Mouse (Mus musculus) CH12.LX (cell line): ENCODE results near the gene Tnip3. TPM values are rescaled to one million over a fixed set of nuclear protein-coding genes. Genes with fewer than 3 reads are reported as not detected.

Experiments used
- DNase-seq: peaks from one replicate; pipeline ENCODE4 v3.0.0-alpha.2; 2013; ENCODE audit errors: extremely low read depth
- H3K27ac ChIP-seq: 2 replicates; pipeline ENCODE4 v1.5.1; 2012; ENCODE audit warnings: low read depth, mild to moderate bottlenecking, control low read depth, moderate library complexity; ENCODE audit not compliant: insufficient read depth
- H3K27me3 ChIP-seq: replicated peaks from 2 replicates; pipeline ENCODE3; 2012; ENCODE audit warnings: inconsistent platforms
- H3K36me3 ChIP-seq, 2 experiments: replicated peaks in 1 of 2; 2 replicates each; pipeline versions ENCODE3 to v1.6.1; 2012; ENCODE audit warnings: inconsistent platforms in 1 of 2, low read length in 1 of 2, mild to moderate bottlenecking in 1 of 2, mixed read lengths in 1 of 2, moderate library complexity in 1 of 2; ENCODE audit not compliant: control insufficient read depth in 1 of 2, insufficient read depth in 1 of 2
- H3K4me1 ChIP-seq, 2 experiments: 2 replicates each; pipeline ENCODE4 v1.6.1; 2012; ENCODE audit warnings: inconsistent platforms in 1 of 2, moderate library complexity in 1 of 2; ENCODE audit not compliant: insufficient read depth in 2 of 2, control insufficient read depth in 1 of 2
- H3K4me2 ChIP-seq: 2 replicates; pipeline ENCODE4 v1.6.1; 2012; ENCODE audit warnings: low read depth, mild to moderate bottlenecking, control low read depth; ENCODE audit not compliant: poor library complexity, insufficient read depth, severe bottlenecking
- H3K4me3 ChIP-seq, 3 experiments: fragments of 150-350 bp in 1 of 3; sonication (generic) in 1 of 3; replicated peaks in 1 of 3; 2 replicates each; pipeline versions ENCODE3 to v1.5.1; 2011 to 2012; ENCODE audit warnings: low read depth in 2 of 3, low read length in 2 of 3, mild to moderate bottlenecking in 2 of 3, moderate library complexity in 2 of 3, control low read depth in 1 of 3, improper control_type of control experiment in 1 of 3, inconsistent platforms in 1 of 3, mixed read lengths in 1 of 3; ENCODE audit not compliant: poor library complexity in 1 of 3
- H3K79me2 ChIP-seq: replicated peaks from 2 replicates; pipeline ENCODE4 v1.6.1; 2012; ENCODE audit warnings: mild to moderate bottlenecking, moderate library complexity; ENCODE audit not compliant: control insufficient read depth, poor library complexity, insufficient read depth, severe bottlenecking; ENCODE audit errors: extremely low read depth
- H3K9ac ChIP-seq: 2 replicates; pipeline ENCODE4 v1.6.1; 2012; ENCODE audit warnings: low read depth, mild to moderate bottlenecking, control low read depth, moderate library complexity; ENCODE audit not compliant: insufficient read depth
- H3K9me3 ChIP-seq: replicated peaks from 2 replicates; pipeline ENCODE3; 2012; ENCODE audit warnings: low read length, inconsistent platforms, mixed read lengths
- BHLHE40 ChIP-seq: IDR thresholded peaks from 2 replicates; pipeline ENCODE4 v1.6.1; 2011; ENCODE audit warnings: mild to moderate bottlenecking, low read depth, low read length, improper control_type of control experiment
- E2F4 ChIP-seq: IDR thresholded peaks from 2 replicates; pipeline ENCODE4 v1.6.1; 2011; ENCODE audit warnings: low read depth, low read length, improper control_type of control experiment; ENCODE audit not compliant: insufficient replicate concordance
- EP300 ChIP-seq: IDR thresholded peaks from 2 replicates; pipeline ENCODE4 v1.6.1; 2011; ENCODE audit warnings: low read length, improper control_type of control experiment
- GABPA ChIP-seq: IDR thresholded peaks from 2 replicates; pipeline ENCODE4 v1.6.1; 2012; ENCODE audit warnings: low read depth, low read length, improper control_type of control experiment, inconsistent platforms; ENCODE audit not compliant: insufficient replicate concordance
- HCFC1 ChIP-seq: IDR thresholded peaks from 2 replicates; pipeline ENCODE4 v1.6.1; 2012; ENCODE audit warnings: low read depth, mild to moderate bottlenecking, inconsistent platforms, low read length, improper control_type of control experiment
- JUN ChIP-seq: IDR thresholded peaks from 2 replicates; pipeline ENCODE4 v1.6.1; 2011; ENCODE audit warnings: low read depth, mild to moderate bottlenecking, low read length, improper control_type of control experiment, moderate library complexity; ENCODE audit not compliant: insufficient read depth
- JUND ChIP-seq: conservative IDR thresholded peaks from 2 replicates; pipeline ENCODE4 v1.6.1; 2011; ENCODE audit warnings: low read depth, low read length, improper control_type of control experiment
- KAT2A ChIP-seq: IDR thresholded peaks from 2 replicates; pipeline ENCODE4 v1.6.1; 2012; ENCODE audit warnings: low read length, improper control_type of control experiment, inconsistent platforms; ENCODE audit not compliant: insufficient replicate concordance
- MAX ChIP-seq: IDR thresholded peaks from 2 replicates; pipeline ENCODE4 v1.6.1; 2011; ENCODE audit warnings: low read length, improper control_type of control experiment
- MAZ ChIP-seq: IDR thresholded peaks from 2 replicates; pipeline ENCODE4 v1.6.1; 2012; ENCODE audit warnings: low read depth, mild to moderate bottlenecking, inconsistent platforms, low read length, improper control_type of control experiment, moderate library complexity
- MXI1 ChIP-seq: IDR thresholded peaks from 2 replicates; pipeline ENCODE4 v1.6.1; 2011; ENCODE audit warnings: mild to moderate bottlenecking, low read depth, low read length, improper control_type of control experiment
- MYC ChIP-seq: IDR thresholded peaks from 2 replicates; pipeline ENCODE4 v1.6.1; 2011; ENCODE audit warnings: low read depth, mild to moderate bottlenecking, improper control_type of control experiment, low read length
- PAX5 ChIP-seq: IDR thresholded peaks from 2 replicates; pipeline ENCODE4 v1.6.1; 2012; ENCODE audit warnings: low read length, inconsistent platforms, mixed read lengths
- SIN3A ChIP-seq: IDR thresholded peaks from 2 replicates; pipeline ENCODE4 v1.6.1; 2012; ENCODE audit warnings: low read length, improper control_type of control experiment, inconsistent platforms
- SMC3 ChIP-seq: IDR thresholded peaks from 2 replicates; pipeline ENCODE4 v1.6.1; 2011; ENCODE audit warnings: low read depth, low read length, improper control_type of control experiment
- TBP ChIP-seq: conservative IDR thresholded peaks from 2 replicates; pipeline ENCODE4 v1.6.1; 2011; ENCODE audit warnings: low read depth, low read length, improper control_type of control experiment
- ZC3H11A ChIP-seq: IDR thresholded peaks from 2 replicates; pipeline ENCODE4 v1.6.1; 2012; ENCODE audit warnings: low read depth, mild to moderate bottlenecking, inconsistent platforms, low read length, improper control_type of control experiment
- ZMIZ1 ChIP-seq: IDR thresholded peaks from 2 replicates; pipeline ENCODE4 v1.6.1; 2012; ENCODE audit warnings: low read depth, mild to moderate bottlenecking, inconsistent platforms, low read length, improper control_type of control experiment
- ZNF384 ChIP-seq: IDR thresholded peaks from 2 replicates; pipeline ENCODE4 v1.6.1; 2012; ENCODE audit warnings: low read depth, low read length, improper control_type of control experiment, inconsistent platforms
- dilution Hi-C: fragments of 300-500 bp; cut with MboI; formaldehyde crosslinking; loops from 2 replicates; pipeline ENCODE4 v1.14.3; 2020; ENCODE audit warnings: low sequenced_read_pairs; ENCODE audit not compliant: extremely low pct_unique_long_range_greater_than_20kb, extremely low pct_ligation_motif_present
- in situ Hi-C: fragments of 300-500 bp; cut with MboI; formaldehyde crosslinking; loops from 3 replicates; pipeline ENCODE4 v1.14.3; 2019; ENCODE audit warnings: low sequenced_read_pairs, low pct_ligation_motif_present, low pct_unique_long_range_greater_than_20kb, mixed read lengths
- polyA plus RNA-seq: library from polyadenylated mRNA; unstranded; fragments of >175 nt; gene quantifications from 2 replicates; pipeline ENCODE4 v1.2.1, GENCODE M21; 2012; ENCODE audit warnings: low read depth; ENCODE audit not compliant: insufficient read length
- total RNA-seq, 2 experiments: library from RNA; depleted of rRNA; stranded (reverse); fragments of 300-350 nt in 1 of 2; fragments of >200 nt in 1 of 2; gene quantifications; 2 replicates each; pipeline ENCODE4 v1.2.3; 2012 to 2014

Gene Tnip3
- total RNA-seq (2012; rRNA removed): 1.4 and 1.5 TPM in 2 replicates
- total RNA-seq (2014; rRNA removed): 2.1 and 2.5 TPM in 2 replicates
- 2.5 and 2.9 TPM in 2 replicates for polyA plus RNA-seq

DNA sequence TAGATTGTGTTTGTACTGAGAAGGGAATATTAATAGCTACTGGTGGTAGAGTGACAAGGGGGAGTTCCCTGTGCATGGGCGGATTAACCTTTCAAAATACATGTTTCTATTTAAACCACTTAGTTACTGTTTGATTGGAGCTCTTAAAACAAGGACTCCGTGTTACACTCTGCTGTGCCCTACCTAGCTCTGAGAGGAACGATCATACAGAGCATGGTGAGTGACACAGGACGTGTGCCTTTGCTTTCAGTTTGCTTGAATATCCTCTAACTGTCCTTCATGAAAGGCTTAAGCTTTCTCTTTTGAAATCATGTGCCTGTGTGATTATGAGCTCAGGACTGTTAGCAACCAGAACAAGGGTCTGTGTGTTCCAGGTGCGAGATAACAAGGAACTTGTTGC, at the start of gene Tnip3:
Gene Tnip3 (plus strand): TSS at position 122 of the 400 bp plus-strand sequence.
- Histone ChIP-seq H3K4me2 (peak within 1 kb of the TSS; percentile 93), H3K9ac (peak within 1 kb of the TSS; percentile 53), H3K79me2 (no peaks in the 10 kb centered on the region), H3K4me3 (peak within 1 kb of the TSS in 1 of 3 experiments; percentile 24), H3K27me3 (no peaks in the 10 kb centered on the region), H3K4me1 (peaks cover 10 to 35% of the 10 kb centered on the region in 2 experiments; a peak in 3 of 4 replicates), H3K36me3 (no peaks in the 10 kb centered on the region), H3K9me3 (no peaks in the 10 kb centered on the region), H3K27ac (no peak within 1 kb of the TSS)
- in situ Hi-C loops: no loop called here
- no peak for DNase-seq
- 0 out of 2 replicates have a peak, but pooled peaks have one; percentile 48 for TF ChIP-seq MAX
- TF ChIP-seq EP300: 0 out of 2 replicates have a peak, but pooled peaks have one; percentile 33
- no peak for TF ChIP-seq ZNF384
- no peak for TF ChIP-seq HCFC1
- dilution Hi-C loops: no loop called here

- Histone ChIP-seq H3K36me3 (no peaks in the 10 kb centered on the region), H3K27me3 (no peaks in the 10 kb centered on the region), H3K27ac (no peak overlapping the region), H3K4me2 (no peak overlapping the region), H3K4me3 (no peak overlapping the region), H3K9me3 (no peaks in the 10 kb centered on the region), H3K79me2 (no peaks in the 10 kb centered on the region), H3K9ac (no peak overlapping the region), H3K4me1 (peaks cover 0 to 5% of the 10 kb centered on the region in 2 experiments; a peak in 2 of 4 replicates)
- dilution Hi-C loops (no loop called here), in situ Hi-C loops (no loop called here)
- no peak for TF ChIP-seq PAX5
- no peak for TF ChIP-seq JUND
- TF ChIP-seq MXI1: no peak
- no peak for TF ChIP-seq ZMIZ1
- TF ChIP-seq SMC3: no peak
- TF ChIP-seq SIN3A: no peak
- TF ChIP-seq GABPA: no peak
- TF ChIP-seq MAZ: no peak
- TF ChIP-seq BHLHE40: no peak
- TF ChIP-seq MAX: no peak
- no peak for TF ChIP-seq TBP
- TF ChIP-seq ZC3H11A: no peak
- no peak for TF ChIP-seq KAT2A
- no peak for TF ChIP-seq MYC
- no peak for TF ChIP-seq JUN
- no peak for TF ChIP-seq ZNF384
- no peak for TF ChIP-seq E2F4
- DNase-seq: no peak
Observed at GRCm38 (mm10) chr6:65498786-65499185, 26.3 kb upstream of the Tnip3 start.
